Mouse (Mus musculus): ENCODE measurements at regions not wholly inside any gene's neighbourhood (a gene's known extent, or its start where the extent isn't known, plus 50 kb on each side); places are given as distances from the start of the nearest gene placed in this dataset.

DNA sequence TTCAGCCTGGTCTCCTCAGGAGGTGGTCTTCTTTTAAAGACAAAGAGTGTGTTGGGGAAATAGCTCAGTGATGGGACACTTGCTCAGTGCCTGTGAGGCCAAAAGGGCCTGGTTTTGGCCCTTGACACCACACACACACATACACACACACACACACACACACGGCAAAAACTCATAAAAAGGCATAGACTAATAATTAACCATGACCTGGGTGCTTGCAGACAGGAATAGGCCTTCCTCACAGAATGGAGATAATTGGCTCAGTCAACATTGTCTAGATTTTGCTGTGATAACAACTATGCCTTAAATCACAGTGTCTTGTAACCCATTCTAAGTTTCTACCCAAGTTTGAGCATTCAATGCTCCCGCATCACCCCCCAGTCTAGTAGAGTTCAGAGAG is 158.5 kb downstream of the Emp1 start:
- DNase-seq (ENCODE audit: low spot score in 2 of 2): no peak

DNA sequence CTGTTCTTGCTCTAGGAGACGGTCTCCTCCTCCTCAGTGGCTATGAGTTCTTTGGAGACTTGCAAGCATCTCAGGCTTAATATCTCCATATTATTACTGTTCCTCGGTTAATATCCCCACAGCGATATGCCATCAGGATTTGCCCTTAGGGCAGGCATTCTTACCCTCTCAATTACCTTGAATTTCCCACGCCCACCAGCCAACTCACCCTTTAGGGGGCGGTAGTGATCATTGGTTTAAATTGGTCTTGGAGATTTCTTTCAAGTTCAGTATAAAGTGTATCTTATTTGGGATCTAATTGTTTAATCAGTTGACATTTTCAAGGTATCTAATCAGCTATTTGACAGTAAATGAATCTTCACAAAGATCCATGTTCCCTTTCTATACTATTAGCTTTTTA is 162.5 kb downstream of the Emp1 start:
- DNase-seq (ENCODE audit: low spot score in 2 of 2): no peak

DNA sequence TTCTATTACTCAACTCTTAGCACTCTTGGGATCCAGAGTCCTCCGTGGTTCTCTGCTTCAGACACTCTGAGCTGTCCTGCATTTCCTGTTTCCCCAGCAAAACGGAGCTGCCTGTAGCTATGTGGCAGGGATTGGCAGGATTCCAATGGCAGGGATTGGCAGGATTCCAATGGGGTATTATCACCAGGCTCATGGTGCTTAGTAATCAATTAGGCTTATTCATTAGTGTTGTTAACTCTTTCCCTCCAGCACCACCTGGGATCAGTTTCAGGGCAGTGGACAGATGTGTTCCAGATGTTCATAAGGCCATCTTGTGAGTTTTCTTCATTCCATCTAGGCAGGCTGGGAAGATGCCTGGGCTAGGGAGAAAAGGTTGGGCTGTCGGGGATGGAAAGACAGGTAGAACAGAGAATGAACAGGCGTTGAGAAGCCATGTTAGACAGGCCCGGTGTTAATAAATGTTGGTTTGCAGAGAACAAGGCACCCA is 163.5 kb downstream of the Emp1 start:
- DNase-seq (ENCODE audit: low spot score in 2 of 2): no peak

DNA sequence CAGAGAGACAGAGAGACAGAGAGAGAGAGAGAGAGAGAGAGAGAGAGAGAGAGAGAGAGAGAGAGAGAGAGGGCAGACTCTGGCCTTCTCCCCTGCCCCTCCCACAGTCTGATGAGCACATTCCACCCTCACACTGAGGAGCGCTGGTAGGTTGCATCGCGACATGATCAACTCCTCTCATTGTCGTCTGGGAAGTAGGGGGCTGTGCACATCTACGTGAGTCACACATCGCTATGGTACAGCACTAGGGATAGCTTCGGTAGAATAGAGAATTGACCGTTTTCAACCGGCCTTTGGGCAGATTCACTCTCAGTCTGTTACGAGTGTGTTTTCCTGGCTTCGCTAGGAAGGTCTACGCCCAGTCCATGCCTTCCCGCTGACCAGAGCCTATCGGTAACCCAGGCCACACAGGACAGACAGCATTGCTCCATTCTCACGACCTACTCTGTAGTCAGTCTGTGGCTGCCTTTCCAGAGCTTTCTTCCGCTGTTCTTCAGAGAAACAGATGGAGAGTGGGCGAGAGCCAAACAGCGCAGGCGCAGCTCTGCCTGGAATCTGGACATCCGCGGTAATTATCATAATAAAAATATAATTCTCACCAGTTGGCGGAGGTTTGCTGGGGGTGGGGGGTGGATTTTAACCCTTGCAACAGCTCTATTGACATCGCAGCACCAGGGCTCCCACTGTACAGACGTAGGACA is 164.3 kb downstream of the Emp1 start:
- DNase-seq (ENCODE audit: low spot score in 2 of 2): peak in 1 of 2 experiments; percentile 19

DNA sequence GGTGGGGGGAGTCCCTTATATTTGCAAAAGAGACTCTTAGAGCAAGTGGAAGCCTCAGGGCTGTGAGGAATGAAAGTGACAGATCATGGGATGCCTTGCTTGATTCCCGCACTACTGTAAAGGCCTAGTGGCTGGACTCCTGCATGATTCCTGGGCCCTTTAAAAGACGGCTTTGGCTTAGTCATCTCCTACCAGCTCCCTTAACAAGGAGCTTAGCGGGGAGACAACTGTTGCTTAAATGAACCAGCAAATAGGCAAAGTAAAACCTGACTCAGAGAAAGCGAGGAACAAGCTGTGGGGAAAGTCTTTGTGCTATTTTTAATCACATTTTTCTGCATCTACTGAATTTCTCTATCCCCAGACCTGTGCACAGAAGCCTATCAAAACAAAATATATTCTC is 165.5 kb downstream of the Emp1 start:
- DNase-seq (ENCODE audit: low spot score in 2 of 2): no peak

DNA sequence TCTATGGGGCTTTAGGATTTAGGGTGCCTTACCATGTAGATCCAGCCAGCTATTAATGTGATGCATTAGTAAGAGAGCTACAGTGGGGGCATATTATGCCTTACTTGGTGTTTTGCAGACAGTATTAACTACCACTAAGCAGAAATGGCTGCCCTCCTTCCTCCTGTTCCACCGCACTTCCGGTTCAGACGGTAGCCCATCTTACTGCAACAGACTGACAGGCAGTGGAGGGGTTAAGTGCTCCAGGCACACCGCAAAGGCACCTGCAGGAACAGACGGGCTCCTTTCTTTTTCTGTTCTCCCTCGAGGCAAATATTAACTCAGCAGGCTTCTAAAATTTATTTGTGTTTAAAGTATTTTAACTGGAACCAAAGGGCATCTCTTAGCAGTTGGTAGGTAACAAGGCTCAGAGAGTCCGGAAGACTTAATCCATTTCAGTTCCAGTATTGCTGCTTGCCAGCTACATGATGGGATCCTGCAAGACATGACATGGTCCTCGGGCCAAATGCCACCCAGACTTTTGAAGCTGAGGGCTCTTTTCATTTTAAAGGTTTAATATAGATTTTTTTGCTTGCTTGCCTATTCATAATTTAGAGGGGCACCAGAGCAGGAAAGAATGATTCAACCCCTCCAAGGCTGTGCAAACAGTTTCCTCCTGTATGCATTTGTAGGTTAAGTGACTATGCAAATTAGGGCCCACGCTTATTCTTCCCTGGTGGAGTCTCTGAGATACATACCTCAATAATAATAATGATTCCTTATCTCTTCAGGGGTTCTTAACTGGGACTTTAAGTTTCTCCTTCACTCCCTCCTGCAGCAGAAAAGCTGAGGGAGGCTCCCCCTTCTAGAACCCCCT is 177.7 kb downstream of the Emp1 start:
- DNase-seq (ENCODE audit: low spot score in 2 of 2): no peak

DNA sequence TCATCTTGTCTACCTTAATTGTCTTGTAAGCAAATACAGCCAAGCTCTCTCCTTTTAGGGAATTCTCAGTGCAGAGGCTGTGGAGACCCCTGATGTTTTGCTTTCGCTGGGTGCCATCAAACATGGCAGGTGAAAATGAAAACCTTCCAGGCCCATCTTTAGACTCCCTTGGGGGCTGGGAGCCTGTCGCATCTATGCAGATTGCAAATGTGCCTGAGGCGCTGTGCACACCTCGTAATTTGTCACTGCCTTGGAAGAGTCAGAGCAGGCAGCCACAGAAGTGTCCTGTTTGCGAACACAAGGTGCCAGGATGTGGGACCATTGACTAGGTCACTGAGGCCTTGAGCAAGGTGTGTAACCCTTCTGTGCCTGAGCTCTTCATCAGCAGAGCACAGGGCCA is 179.2 kb downstream of the Emp1 start:
- DNase-seq (ENCODE audit: low spot score in 2 of 2): no peak

DNA sequence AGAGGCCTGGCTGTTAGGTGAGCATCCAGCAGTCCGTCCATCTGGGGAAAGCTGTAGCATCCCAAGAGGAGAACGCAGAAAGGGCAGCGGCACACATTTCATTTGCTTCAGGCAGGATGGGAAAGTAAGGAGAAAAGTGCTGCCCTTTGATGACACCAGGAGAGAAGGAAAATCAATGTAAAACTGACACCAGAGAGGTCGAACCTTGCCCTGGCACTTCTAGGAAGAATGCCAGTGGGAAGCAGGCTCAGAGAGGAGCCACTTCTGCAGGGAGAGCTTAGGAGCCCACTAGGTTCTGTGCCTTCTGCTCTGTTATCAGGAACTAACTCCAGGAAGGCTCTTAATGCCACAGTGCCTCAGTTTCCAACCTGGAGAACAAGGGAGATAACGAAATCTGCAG is 180.0 kb downstream of the Emp1 start:
- no peak for DNase-seq (ENCODE audit: low spot score in 2 of 2)

DNA sequence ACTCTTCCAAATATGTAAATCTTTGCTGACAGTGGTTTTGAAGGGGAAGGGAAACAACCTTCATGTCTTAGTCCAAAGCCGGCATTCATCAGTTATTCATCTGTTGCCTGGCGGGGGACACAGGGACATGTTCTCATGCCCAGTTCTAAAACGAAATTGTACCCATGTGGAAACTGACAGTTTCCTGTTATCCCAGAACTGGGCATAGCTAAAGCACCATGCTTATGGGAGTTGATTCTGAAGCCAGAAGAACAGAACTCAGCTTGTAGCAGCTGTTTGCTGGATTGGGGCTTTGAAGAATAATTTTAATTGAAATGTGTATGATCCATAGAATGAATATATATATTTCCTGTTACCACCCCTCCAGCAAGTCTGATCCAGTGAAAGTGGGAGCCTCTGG is 181.0 kb downstream of the Emp1 start:
- DNase-seq (ENCODE audit: low spot score in 2 of 2): no peak

DNA sequence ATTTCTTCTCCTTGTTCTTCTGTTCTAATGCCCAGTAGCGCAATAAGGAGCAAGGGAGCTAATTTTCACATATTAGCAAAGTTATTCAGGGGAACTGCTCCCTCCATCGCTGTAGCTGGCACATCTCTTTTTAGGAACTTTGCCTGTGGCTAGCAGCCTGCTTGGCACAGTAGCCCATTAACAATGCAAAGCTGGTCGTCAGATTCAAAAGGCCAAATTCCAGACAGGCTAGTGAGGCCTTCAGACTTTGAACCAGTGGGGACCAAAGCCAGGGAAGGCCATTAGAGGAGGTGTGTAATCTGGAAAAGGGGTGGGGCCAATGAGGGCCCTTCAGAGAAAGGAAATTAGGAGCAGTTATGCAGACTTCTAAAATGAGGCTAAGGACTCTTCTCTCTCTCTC is 181.5 kb downstream of the Emp1 start:
- no peak for DNase-seq (ENCODE audit: low spot score in 2 of 2)

DNA sequence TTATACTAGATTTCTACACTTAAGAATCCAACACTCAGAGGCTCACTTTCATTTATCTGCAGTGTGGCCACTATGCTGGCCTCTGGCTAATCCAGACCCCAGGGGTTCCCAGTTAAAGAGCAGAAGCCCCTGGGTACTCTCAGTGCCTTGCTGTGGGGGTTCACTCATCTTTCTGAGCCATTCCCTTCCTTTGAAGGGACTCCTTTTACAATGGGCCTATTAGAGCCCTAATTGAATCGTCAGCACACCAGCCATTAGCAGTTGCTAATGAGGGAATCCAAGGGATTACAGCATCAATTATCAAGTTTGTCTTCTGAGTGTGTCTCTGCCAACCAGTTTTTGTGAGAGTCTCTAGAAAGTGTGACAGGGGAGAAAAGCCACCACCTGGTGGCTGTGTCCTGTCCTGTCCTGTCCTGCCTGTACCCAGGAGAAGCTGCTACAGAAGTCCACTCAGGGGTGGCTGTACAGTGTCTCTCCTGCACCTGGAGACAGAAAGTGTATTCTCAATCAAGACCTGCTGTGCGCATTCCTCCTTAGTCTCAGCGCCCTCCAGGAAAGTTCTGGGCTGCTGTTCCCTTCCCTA is 188.1 kb downstream of the Emp1 start:
- DNase-seq (ENCODE audit: low spot score in 2 of 2): no peak

DNA sequence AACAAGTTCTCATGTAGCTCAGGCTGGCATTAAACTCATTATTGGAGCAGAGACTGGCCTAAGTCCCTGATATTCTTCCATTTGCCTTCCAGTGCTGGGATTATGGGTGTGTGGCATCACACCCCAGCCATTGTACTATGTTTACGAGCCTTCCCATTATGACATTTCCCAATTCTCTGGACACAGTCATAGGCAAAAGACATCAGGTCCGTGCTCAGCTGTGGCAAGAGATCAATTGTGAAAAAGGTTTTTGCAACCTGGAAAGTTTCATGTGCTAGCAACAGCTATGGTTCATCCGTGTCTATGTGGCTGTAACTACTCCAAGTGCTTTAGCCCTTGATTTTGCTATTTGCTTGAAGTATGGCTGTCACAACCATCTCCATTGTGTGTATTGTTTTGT is 190.1 kb downstream of the Emp1 start:
- no peak for DNase-seq (ENCODE audit: low spot score in 2 of 2)

DNA sequence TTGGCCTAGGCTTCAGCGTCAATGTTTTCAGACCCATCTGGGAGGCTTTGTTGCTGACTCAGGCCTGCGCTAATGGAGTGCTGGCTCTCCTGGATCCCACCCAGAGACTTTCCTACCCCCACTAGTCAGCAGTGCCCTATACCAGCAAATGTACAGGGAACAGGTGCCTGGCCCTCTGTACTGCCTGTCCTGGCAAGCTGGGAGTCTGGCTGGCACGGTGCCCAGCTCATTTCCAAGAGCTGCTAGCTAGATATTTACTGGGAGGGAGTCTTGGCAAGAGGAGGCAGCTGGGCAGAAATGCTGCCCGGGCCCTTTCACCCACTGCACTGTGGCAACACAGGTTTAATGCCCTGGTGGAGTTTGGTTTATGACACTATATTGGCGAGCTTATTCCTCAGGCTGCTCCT is 197.2 kb downstream of the Emp1 start:
- peak; percentile 60 to 85 for DNase-seq (ENCODE audit: low spot score in 2 of 2)

DNA sequence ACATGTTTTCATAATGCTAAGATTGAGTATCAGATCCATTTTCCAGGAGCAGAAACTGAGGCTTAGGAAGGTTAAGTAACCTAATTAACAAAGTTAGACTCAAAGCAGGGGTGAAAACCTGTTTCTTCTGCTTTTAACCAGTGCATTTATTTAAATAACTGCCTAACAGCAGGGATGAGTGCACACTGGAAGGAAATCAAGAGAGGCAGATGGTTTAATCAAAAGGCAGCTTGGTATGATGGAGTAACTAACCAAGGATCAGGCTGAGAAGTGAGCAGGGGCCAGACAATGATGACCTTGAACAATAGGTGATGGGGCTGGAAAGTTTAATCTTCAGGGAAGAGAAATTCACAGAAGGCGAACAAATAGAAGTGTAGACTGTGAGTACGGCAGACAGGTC is 199.9 kb downstream of the Emp1 start:
- no peak for DNase-seq (ENCODE audit: low spot score in 2 of 2)

DNA sequence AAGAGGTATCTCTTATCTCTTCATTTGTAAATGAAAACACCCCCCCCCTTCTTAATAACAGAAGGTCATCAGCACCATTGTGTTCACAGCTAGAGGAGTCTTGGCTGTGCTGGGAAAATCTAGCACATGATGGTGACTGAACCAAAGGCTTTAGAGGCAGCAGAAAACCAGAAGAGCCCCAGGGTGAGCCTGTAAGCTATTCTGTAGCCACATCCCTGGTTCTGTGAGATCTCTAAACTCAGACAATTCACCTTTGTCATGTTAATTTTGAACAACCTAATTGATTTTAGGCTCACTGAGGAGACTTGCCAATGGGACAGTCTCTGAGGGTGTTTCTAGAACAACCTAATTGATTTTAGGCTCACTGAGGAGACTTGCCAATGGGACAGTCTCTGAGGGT is 201.4 kb downstream of the Emp1 start:
- no peak for DNase-seq (ENCODE audit: low spot score in 2 of 2)

DNA sequence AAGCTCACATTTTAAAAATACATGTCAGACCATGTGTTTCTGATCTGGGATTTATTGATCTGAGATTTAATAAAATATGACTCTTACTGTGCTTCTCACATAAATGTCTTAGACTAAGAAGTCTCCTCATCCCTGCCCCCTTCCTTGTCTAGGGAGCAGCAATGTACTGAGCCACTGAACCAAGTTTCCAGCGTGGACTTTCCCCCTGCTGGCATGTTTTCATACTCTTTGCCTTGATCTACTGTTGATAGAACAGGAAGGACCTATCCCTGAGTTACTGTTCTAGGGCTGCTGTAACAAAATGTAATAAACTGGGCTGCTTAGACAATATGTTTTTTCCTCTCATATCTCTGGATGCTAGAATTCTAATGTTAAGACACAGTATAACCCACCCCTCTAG is 206.7 kb downstream of the Emp1 start:
- no peak for DNase-seq (ENCODE audit: low spot score in 2 of 2)

DNA sequence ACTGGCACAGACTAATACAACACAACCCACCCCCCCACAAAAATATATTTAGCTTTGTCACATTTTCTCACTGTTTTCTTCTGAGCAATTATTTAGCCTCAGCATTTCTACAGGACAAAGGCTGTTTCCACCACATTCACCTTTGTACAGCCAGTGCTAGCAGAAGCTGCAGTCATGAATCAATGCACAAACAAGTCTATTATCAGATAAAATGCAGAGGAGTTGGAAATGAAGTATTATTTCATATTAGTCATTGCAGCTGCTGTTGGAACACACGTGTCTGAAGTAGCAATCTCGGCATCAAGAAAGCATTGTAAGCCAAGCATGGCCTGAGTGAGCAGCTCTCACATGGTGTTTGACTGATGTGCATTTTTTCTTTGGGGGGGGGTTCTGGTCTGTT is 212.9 kb downstream of the Emp1 start:
- DNase-seq (ENCODE audit: low spot score in 2 of 2): no peak

DNA sequence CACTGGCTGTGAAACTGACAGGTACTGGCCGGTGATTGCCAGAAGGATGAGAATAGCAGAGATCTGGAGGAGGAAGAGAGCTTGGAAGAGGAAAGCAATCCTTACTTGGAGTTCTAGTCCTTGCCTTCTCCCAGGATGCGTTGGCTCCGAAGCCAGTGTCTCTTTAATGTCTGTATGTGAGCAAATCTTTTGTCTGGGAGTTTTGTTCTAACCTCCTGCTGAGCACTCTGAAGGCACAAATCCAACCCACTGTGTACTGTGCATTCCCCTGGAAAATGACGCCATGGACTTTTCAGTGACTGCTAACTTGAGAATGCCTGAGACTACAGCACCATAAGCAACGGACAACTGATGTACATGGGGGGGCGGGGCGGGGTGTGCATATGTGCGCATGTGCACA is 216.4 kb downstream of the Emp1 start:
- no peak for DNase-seq (ENCODE audit: low spot score in 2 of 2)

DNA sequence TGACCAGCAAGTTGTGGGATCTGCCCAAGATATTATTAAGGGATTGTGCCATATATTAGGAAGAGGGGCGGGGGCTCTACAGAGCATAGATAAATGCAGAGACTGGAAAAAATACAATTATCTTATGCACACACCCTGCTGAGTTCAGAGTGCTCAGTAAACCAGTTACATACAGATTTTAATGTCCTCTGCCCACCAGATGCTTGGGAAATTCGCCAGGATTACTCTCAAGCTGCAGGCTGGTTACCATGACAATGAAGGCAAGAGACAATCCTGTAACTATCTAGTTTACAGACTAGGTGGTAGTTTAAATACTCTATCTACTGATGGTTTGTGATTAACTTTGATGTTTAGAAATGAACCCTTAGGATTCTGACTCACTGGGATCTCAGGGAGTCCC is 220.2 kb downstream of the Emp1 start:
- DNase-seq (ENCODE audit: low spot score in 2 of 2): no peak

DNA sequence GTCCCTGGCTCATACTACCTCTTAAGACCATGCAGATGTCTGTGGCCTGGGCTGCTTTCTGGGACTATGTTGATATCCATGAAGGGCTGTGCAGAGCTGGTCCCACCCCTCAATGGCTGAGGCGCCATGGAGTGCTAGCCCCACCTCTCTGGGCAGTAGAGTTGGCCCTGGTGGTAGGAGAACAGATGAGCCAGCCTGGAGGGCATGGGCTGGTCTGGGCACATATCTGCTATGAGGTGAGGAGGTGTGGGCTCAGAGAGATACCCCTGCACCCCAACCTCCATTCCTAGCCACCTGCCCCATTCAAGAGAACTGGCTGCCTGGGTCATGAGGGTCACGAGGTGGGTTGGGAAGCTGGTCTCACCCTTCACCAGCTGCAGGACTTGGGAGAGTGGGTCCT is 222.4 kb downstream of the Emp1 start:
- no peak for DNase-seq (ENCODE audit: low spot score in 2 of 2)

DNA sequence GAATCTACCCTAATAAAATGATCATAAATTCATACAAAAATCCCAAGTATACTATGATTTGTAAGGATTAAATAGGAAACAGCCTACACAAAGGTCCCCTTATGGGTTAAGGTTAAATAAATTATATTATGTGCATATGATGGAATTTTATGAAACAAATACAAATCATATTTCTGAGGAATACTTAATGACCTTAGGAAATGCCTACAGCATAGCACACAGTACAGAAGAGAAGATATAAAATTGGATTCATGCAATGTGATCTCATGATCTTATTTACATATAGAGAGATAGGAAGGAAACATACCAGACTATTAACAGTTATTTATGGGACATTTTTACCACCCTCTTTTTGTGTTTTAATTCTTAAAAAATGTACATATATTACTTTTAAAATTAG is 227.7 kb downstream of the Emp1 start:
- DNase-seq (ENCODE audit: low spot score in 2 of 2): no peak

DNA sequence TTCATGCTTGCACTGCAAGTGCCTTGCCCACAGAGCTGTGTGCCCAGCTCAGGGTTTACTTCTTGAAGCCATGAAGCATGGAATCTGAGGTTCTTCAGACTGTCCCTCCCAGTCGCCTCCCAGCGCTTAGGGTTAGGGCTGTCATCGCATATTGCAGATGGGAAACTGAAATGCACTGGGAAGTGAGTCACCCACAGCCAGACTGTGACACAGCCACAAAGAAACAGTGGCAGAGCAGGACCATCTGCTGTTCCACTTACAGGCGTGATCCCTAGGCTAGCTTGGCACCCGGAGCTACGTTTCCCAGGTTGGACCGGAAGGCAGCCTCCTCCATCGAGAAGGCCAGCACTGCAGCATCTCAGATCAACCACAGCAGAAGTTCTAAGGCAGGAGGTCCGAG is 228.7 kb downstream of the Emp1 start:
- DNase-seq (ENCODE audit: low spot score in 2 of 2): no peak
